Mouse (Mus musculus) G1E-ER4 (cell line): ENCODE measurements around the gene Smtnl2. TPM values are rescaled to one million over a fixed set of nuclear protein-coding genes. Genes with fewer than 3 reads are reported as not detected.

Source experiments
- GATA1 ChIP-seq: IDR thresholded peaks from one replicate; pipeline ENCODE4 v1.8.0; 2012; ENCODE audit warnings: low read length, inconsistent platforms
- polyA plus RNA-seq: library from polyadenylated mRNA; stranded (reverse); fragments of >175 nt; gene quantifications from 2 replicates; pipeline ENCODE4 v1.2.3, GENCODE M21; 2012

Smtnl2 gene
- polyA plus RNA-seq, 1 experiment: not detected

DNA sequence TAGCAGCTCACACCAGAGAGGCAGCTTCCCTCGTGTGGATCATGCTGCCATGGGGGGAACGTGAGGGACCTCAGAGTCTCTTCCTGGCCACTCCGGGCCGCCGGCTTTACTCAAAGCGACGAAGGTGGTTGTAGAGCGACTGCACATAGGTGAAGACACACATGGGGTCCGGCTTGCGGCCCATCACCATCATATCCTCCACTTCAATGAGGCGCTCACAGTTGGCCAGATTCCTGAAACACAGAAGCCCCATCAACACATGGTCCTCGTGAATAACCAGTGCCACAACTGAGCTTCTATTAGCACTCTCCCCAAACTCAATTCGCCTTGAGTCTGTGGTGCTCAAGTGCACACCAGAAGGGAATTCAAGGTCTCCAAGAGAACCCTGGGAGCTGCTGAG, 20.3 kb downstream of the Smtnl2 start:
- TF ChIP-seq GATA1: no peak

DNA sequence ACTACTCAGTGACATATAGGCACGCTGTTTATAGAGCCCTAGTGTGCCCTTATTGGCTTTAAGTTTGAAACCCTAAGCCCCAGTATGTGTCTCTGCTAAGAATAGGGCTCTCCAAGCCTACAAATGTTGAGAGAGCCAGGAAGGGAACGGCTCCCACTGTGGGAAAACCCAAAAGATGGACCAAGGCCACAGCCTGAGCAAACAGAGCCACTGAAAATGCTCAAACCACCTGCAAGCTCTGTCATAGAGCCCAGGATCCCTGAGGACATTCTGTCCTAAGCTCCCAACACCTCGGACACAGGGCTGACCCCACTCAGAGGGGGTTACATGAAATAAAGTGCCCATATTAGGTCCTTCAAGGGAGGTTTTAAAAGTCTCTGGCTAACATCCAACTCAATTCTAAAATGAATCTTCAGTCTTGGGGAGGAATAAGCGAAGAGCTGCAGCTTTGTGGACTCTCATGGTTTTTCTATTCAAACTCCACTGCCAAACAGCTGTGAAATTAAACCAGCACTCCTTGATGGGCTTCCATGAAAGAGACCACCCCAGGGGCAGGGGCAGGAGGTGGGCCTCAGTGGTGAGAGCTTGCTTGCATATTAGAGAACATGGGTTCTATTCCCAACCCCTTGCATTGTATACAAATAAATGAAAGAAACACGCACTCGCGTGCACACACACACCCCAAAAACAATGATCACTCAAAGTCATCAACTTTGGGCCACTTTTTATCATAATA, 21.9 kb downstream of the Smtnl2 start:
- TF ChIP-seq GATA1: no peak

DNA sequence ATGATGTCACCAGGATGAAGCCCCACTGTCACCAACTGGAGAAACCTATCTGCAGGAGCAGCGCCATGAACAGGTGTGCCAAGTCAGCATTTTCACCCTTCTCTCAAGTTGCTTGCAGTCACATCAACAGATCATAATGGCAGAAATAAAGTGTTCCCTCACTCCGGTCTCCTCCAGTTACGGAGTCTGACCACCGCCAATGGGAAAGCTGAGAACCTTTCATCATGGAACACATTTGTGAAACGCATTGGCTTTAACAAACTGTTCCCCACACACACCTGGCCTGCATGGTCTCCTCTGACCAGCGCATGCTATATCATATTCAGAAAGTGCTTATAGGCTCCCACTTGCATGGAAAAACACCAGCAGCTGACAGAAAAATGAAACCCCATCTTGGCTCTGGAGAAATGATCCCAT, 23.4 kb downstream of the Smtnl2 start:
- TF ChIP-seq GATA1: no peak

DNA sequence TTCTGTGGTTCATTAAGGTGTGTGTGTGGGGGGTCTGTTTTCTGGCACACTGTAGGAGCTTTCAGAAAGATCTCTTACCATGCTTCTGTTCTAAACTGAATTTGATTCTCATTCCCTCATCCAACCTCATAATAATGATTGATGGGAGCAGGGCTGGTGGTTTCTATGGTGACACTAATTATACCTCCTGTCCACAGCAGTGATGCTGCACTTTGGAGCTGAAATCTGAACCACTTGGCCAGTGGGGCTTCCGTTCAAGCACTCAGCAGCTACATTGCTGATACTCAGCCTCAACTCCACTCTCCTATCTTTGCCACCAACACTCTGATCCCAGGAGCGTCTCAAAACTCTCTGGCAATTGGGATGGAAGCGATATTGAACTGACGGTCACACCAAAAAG, 32.2 kb downstream of the Smtnl2 start:
- no peak for TF ChIP-seq GATA1

DNA sequence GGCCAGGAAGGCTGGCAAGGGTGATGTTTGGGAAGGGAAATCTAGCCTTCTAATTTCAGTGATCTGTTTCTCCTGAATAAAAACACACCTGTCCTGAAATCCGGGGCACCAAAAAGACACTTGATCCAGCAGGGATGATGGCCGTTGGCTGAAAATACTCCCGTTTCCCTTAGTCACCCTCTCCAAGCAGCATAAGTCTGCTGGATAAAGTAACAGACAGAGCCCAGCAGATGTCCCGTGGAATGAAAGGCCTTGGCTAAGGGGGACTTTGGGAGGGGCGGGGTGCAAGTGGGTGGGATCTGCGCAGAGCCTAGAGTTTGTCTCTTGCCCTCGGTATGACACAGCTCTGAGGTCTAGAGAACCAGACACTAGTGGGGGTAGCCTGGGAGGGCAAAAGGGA, 33.3 kb downstream of the Smtnl2 start:
- no peak for TF ChIP-seq GATA1

DNA sequence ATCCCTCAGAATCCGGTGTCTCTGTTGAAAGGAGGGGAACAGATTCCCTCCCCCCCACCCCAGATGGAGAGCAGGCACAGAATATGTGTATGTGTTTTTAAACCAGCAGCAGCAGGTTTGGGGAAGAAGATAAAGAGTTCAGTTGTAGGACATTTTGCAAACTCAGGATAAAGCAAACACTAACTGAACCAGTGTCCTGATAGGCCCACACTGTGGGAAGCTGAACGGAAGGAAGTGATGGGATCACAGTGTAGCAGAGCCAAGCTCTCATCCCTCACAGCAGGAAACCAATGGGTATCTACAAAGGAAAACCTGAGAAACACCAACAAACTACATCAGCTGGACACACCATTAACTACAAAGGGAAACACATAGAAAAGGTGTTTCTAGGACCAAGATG, 35.0 kb downstream of the Smtnl2 start:
- no peak for TF ChIP-seq GATA1

DNA sequence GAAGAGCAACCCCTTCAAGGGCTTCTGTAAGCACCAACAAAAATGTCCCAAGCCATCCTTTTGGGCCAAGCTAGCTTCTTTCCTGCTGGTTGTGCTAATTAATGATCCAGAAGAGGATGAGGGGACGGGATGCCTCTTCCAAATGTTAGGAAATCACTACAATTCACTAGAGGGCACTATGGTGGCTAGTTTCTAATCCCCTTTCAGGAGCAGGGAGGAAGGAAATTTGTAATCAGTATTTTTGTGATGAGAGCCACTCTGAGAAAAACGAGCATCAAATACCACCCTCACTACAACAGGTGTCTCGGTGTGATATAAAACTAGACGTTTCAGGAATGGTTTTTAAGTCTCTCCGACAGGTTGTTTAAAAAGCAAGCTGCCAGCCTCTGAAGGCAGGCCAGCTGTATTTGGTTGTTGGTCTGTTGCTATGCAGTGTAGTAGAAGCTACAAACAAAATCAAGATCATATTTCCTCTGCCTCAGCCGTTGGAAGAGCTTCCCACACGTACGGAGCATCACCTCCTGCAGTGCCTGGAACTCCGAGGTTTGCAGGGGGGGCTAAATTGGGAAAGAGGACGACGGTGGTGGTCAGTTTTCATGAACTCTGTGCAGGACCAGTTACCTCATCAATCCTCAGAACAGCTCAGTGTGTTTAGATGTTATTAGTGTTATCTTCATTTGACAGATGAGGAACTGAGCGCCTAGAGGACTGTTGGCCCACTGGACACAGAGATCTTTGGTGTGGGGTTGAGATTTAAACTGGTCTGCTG, 41.4 kb downstream of the Smtnl2 start:
- no peak for TF ChIP-seq GATA1

DNA sequence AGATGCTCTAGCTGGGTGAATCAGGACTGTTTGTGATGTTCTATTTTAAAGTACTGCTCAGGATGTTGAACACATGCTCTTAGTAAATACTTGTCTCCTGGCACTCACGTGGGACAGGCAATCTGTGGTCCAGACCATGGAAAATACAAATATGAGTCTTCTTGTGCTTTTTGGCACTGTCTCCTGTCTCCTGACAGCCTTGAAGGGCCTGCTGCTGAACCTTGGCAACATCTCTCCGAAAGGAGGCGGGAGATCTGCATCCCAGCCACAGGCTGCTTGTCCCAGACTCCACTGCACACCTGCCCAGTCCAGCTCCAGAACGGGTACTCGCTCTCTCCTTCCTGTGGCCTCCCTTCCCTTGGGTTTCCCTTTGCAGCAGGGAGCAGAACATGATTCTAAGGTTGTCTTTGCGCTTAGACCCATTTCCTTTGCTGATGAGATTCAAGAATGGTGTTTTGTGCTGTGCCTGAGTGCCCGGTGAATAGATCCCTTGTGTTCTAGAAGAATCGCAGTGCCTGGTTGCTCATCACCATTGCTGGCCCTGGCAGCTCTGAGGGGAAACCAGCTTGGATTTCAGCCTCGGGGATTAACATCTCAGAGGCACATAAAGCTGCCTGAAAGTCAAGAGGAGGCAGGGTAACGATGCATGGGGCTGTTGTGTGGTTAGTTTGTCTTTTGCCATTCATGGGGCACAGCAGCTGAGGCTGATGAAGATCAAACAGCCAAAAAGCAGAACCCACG, 43.4 kb downstream of the Smtnl2 start:
- TF ChIP-seq GATA1: no peak

DNA sequence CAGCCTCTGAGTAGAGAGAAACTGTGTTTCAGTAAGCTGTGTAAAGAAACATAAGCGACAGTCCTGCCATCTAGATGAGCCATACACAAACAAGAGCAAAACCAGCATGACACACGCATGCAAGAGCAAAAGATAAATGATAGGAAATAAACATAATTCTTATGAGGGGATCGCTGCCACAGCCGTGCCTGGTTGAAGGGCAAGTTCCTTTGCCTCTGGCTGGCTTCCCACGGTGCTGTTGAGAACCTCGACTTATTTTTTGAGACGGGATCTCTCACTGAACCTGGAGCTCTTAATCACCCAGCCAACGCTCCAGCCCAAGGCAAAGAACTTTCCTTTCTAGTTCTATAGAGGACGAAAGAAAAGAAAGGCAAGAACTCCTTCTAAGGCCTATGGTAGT, 45.4 kb downstream of the Smtnl2 start:
- TF ChIP-seq GATA1: no peak

DNA sequence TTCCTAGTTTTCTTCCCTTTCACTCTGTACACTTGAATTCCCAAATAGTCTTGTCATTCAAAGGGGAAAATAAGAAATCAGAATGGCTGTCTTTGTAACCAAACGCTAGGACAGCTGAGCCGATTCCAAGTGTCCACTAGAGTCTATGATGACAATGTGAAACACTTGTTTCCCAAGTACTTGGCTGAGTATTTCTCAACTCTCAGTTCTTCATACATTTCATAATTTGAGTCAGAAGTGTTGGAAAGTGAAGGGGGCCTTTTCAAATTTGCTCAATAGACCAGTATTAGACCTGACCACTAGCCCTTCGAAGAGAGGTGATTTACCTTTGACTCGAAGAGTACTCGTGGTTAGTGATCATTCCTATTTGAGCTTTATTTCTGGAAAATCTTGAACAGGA, 47.0 kb downstream of the Smtnl2 start:
- no peak for TF ChIP-seq GATA1

DNA sequence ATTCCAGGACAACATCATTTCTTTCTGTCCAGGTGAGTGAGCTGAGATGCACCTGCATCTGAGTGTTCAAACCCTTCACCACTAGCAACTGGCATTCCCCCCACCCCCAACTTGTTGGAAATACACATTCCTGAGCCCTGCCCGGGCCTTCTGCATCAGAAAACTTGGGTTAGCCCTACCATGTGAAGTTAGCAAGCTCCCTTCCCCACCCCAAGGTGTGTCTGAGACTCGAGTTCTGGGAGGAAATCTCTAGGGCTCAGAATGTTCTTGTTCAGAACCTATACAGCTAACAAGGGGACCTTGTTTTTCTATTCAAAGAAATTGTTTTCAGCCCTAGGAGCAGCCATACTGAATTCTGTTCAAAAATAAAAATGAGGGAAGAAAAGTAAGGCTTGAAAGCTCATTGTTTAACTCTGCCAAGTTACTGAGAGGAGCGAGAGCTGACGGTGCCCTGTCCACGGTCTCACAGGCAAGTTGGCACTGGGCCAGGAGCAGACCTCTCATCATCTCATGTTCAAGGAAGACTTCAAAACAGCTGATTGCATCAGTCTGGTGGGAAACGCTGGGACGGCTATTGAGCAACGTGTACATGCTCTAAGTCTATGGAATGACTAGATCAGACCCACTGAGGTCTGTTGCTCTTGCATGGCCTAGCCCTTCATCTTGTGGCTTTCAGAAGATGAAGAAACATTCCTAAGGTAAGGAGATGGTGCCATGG, 47.8 kb downstream of the Smtnl2 start:
- TF ChIP-seq GATA1: no peak

DNA sequence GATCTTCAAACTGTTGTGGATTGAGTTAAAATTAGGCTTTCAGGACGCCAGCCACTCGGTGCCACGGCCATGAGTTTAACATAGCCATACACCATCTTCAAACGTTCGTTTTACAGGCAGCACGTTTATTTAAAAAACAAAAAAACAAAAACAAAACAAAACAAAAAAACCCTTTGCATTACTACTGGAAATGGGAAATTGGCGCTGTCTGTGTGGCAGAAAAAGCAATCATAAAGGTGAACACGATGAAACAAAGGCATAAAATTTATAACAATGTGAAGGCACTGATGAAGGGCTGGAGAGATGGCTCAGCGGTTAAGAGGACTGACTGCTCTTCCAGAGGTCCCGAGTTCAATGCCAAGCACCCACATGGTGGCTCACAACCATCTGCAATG, 49.2 kb downstream of the Smtnl2 start, which contains the start of gene Tekt1:
TSS of gene Tekt1 (minus strand) at position 96 of the 395 bp plus-strand sequence.
- no peak for TF ChIP-seq GATA1

DNA sequence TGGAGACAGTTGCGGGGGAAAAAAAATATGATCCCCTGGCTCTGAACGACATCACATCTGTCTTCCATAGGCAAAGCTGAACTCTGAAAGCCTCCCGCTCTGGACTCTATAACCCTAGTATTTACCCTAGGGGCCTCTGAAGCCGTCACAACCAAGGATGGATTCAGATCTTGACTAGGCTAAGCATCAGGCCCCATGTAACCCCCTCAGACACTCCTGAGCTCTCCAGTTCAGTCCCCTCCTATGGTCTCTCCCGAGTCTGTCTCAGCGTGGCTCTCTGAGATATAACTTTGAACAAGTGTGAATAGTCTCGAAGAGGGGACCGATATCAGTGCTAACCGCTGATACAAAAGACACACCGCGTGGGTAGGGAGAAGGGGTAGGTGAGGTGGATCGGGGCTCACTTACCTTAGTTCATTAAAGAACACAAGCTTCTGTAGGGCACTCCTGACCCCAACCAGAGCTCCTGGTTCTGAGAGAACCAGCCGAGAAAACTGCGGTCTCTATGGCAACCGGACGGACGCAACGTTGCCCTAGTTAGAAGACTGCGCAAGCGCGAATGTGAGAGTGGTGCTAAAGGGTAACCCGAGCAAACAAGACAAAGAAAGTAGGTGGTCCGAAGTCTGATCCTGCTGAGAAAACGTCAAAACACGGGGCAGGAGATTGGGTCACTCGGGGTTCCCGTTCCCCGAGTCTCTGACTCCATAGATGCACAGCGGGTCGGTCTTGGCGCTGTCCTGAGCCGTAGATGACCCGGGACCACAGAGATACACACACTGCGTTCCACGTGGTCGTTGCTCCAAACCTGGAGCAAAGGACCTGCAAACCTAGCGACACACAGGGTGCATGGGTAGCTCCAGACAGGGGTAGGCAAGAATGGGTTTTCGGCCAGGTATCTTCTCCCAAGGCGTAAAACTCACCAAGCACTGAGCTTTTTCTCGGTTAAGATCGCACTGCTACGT, 49.8 kb downstream of the Smtnl2 start:
- no peak for TF ChIP-seq GATA1

DNA sequence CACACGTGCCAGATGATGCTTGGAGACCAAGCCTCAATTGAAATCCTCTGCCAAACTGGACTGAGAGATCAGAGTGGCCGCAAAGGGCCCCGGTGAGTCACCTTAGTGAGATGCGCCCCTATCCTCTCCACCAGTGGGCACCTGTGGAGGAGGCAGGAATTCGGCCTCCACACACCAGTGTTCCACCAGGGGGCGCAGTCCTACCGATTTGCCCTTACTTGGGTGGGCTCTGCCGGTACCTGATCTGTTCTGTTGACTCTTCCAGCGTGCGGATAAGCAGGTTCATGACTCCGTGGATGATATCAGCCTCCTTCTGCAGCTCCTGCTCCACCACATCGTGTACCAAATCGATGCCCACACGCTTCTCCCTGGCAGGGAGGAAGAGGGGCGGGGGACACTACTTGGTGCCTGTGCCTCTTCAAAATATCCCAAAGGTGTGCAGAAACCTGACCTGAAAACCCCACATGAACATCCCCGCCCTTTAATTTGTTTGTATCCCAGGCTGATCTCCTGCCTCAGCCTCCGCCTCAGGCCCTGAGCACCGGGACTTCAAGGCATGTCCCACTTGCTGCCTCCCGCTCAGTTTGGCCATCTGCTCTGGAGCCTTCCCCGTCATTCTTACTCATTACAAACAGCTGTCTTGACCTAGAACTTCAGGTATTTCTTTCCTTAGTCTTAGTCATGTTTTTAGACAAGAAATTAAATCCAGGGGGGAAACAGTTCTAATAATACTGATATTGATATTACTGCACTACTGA, 56.4 kb downstream of the Smtnl2 start:
- no peak for TF ChIP-seq GATA1
